Mouse (Mus musculus) midbrain, embryonic 11.5 days (tissue): Measurements from ENCODE around the gene G430095P16Rik. TPM values are rescaled to one million over a fixed set of nuclear protein-coding genes. Genes with fewer than 3 reads are reported as not detected.

Experiments used
- ATAC-seq: fragments of 200-750 bp; cut with Nextera tagmentation; 2 replicates; pipeline ENCODE4 v1.8.0; 2017; ENCODE audit warnings: moderate TSS enrichment, moderate library complexity; ENCODE audit not compliant: low FRiP score
- DNase-seq: peaks from one replicate; pipeline ENCODE4 v3.0.0; 2015; ENCODE audit warnings: low spot score; ENCODE audit errors: missing footprints
- H3K27ac ChIP-seq: fragments of 300-500 bp; sonication (generic); 2 replicates; pipeline ENCODE4 v1.5.1; 2014; ENCODE audit warnings: low read depth, low read length
- H3K27me3 ChIP-seq: fragments of 300-500 bp; sonication (generic); 2 replicates; pipeline ENCODE4 v1.6.1; 2014; ENCODE audit warnings: mild to moderate bottlenecking, low read length, moderate library complexity, mixed read lengths; ENCODE audit not compliant: control insufficient read depth, insufficient read depth
- H3K36me3 ChIP-seq: fragments of 300-500 bp; sonication (generic); 2 replicates; pipeline ENCODE4 v1.6.1; 2014; ENCODE audit warnings: mild to moderate bottlenecking, low read length, moderate library complexity, mixed read lengths; ENCODE audit not compliant: control insufficient read depth, insufficient read depth
- H3K4me1 ChIP-seq: fragments of 300-500 bp; sonication (generic); 2 replicates; pipeline ENCODE4 v1.6.1; 2014; ENCODE audit warnings: low read length; ENCODE audit not compliant: control insufficient read depth, insufficient read depth
- H3K4me2 ChIP-seq: fragments of 300-500 bp; sonication (generic); 2 replicates; pipeline ENCODE4 v1.6.1; 2014; ENCODE audit warnings: mild to moderate bottlenecking, moderate library complexity
- H3K4me3 ChIP-seq: fragments of 300-500 bp; sonication (generic); 2 replicates; pipeline ENCODE4 v1.5.1; 2014; ENCODE audit warnings: low read depth, low read length
- H3K9ac ChIP-seq: fragments of 300-500 bp; sonication (generic); 2 replicates; pipeline ENCODE4 v1.6.1; 2014; ENCODE audit warnings: low read length
- H3K9me3 ChIP-seq: fragments of 300-500 bp; sonication (generic); 2 replicates; pipeline ENCODE4 v1.6.1; 2016; ENCODE audit warnings: low read length; ENCODE audit not compliant: control insufficient read depth
- WGBS: fragments of 180-500 bp; shearing (Covaris S2); extraction: QIAGEN DNeasy Blood & Tissue Kit; methylation state at CpG from one replicate; pipeline ENCODE4 v1.1.7; 2014; 5-methylcytosine and 5-hydroxymethylcytosine counted together
- polyA plus RNA-seq: library from polyadenylated mRNA; unstranded; fragments of >200 nt; fragmentation: Nextera tagmentation; extraction: Ambion mirVana; gene quantifications from 2 replicates; pipeline ENCODE4 v1.2.1, GENCODE M21; 2014

G430095P16Rik gene
- polyA plus RNA-seq, 1 experiment from 2014 or later: 1.9 TPM

DNA sequence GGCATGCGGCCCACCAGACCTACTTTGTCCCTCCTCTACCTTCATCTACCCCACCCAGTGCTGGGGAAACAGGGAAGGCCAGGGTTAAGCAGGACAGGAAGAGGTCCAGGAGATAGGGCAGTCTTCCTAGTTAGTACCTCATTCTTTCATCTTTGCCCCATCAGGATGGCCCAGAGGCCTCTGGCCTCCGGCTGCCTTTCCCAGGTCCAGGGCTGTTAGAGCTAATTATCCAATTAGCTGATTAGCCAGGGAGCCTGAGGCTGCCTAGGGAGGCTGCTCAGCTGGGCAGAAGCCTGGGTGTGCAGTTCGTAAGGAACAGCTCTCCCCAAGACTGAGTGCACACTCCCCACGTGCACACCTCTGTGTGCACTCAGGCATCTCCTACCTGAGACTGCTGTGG lies 9.4 kb upstream of the G430095P16Rik start:
- Histone ChIP-seq H3K27ac (peak overlapping the region; percentile 69), H3K4me3 (no peak overlapping the region), H3K9ac (no peak overlapping the region; the same call in 1 of the 2 replicates), H3K4me2 (no peak overlapping the region), H3K9me3 (no peaks in the 10 kb centered on the region), H3K27me3 (peaks cover 72% of the 10 kb centered on the region), H3K36me3 (no peaks in the 10 kb centered on the region), H3K4me1 (peaks cover 43% of the 10 kb centered on the region)
- no peak for ATAC-seq
- WGBS: 46% methylated on average over 4 of the region's 4 CpGs
- no peak for DNase-seq

DNA sequence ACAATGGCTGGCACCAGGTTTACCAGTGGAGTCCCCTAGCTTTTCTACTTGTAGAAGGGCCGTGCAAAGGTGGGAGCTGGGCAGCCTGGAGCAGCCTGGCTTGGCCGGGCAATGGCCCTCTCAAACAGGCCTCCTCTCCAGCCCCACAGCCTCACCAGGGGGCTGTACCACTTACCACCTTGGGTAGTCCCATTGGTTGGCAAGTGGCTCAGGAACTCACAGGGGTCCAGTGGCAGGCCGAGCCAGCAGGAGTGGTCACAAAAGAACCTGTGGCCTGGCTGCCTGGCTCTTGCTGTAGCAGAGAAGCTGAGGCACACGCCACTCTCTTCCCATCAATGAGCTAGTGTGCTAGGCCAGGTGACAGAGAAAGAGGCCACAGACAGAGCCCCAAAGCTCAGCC lies 8.6 kb upstream of the G430095P16Rik start:
- H3K4me3 ChIP-seq: no peak overlapping the region
- no peaks in the 10 kb centered on the region for H3K36me3 ChIP-seq
- no peaks in the 10 kb centered on the region for H3K9me3 ChIP-seq
- peaks cover 36% of the 10 kb centered on the region for H3K4me1 ChIP-seq
- H3K4me2 ChIP-seq: no peak overlapping the region
- 68% methylated on average over 4 of the region's 4 CpGs for WGBS
- no peak overlapping the region for H3K9ac ChIP-seq
- peaks cover 70% of the 10 kb centered on the region for H3K27me3 ChIP-seq
- no peak for DNase-seq
- H3K27ac ChIP-seq: 0 out of 2 replicates have a peak overlapping the region, but pooled peaks have one; percentile 3
- ATAC-seq: no peak

DNA sequence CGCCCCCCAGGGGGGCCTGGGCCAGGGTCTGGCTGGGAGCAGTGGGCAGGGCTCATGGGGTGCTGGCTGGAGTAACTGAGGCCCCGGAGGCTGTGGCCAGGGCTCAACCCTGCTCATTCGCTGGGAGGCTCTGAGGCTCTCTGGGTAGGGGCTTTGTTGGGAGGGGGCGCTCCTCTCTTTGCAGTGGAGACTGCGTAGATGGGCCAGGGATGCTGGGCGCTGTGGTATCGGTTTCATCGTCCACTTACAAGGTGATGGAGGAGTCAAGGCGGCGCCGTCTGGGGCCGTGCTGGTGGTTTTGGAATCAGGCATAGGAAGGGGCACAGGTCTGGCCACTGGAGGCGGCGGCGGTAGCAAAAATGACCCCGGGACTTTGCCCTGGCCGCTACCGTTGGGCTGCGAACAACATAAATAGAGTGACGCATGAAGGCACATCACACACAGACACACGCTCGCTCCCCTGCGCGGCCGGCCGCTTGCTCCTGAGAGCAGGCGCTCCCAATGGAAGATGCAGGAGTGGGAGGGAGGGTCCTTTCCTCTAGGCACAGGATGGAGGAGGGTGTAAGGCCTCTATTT lies 6.8 kb upstream of the G430095P16Rik start:
- H3K27me3 ChIP-seq: peaks cover 64% of the 10 kb centered on the region
- no peak overlapping the region for H3K27ac ChIP-seq
- DNase-seq (peak; percentile 92), ATAC-seq (no peak)
- no peaks in the 10 kb centered on the region for H3K36me3 ChIP-seq
- peaks cover 33% of the 10 kb centered on the region for H3K4me1 ChIP-seq
- peak overlapping the region; percentile 27; the same call in 1 of the 2 replicates for H3K4me2 ChIP-seq
- WGBS: 3% methylated on average over 26 of the region's 27 CpGs
- H3K4me3 ChIP-seq: 0 out of 2 replicates have a peak overlapping the region, but pooled peaks have one; percentile 1
- peak overlapping the region; percentile 41; the same call in 1 of the 2 replicates for H3K9ac ChIP-seq
- no peaks in the 10 kb centered on the region for H3K9me3 ChIP-seq

DNA sequence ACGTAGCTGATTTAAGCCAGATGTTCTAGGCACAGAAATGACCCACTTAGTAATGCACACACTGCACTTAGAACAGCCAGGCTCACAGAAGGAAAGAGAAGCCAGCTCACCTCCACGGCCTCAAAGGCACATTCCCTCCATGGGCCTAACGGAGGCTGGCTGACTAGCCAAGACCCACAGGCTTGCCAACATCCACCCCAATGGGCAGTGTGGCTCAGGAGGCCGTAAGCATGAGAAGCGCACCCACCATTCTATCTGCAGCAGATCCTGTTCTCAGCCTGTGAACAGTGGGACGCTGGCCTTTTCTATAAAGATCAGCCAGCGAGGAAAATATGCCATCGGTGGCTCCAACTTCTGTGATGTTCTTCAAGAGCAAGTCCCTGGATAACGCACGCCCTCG lies 6.0 kb upstream of the G430095P16Rik start:
- no peaks in the 10 kb centered on the region for H3K9me3 ChIP-seq
- no peak for DNase-seq
- no peak overlapping the region for H3K4me3 ChIP-seq
- no peak overlapping the region for H3K4me2 ChIP-seq
- H3K4me1 ChIP-seq: peaks cover 26% of the 10 kb centered on the region
- no peak overlapping the region for H3K27ac ChIP-seq
- no peak for ATAC-seq
- peaks cover 64% of the 10 kb centered on the region for H3K27me3 ChIP-seq
- H3K9ac ChIP-seq: no peak overlapping the region
- no peaks in the 10 kb centered on the region for H3K36me3 ChIP-seq
- WGBS: 82% methylated on average over 11 of the region's 11 CpGs

DNA sequence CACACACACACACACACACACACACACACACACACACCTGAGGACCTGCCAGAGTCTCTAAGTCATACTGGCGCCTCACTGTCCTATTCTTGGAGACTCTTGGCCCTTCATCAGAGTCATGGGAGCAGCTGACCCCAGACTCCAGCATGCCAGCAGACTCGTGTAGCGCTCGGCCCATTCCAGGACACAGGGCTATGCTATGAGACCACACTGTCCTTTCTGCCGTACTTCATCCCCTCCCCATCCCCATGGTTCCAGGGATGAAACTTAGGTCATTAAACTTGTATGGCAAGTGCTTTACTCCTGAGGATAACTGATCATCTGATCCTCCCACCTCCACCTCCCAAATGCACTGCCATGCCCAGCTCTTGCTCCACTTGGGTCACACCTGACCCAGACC lies 4.3 kb upstream of the G430095P16Rik start:
- H3K36me3 ChIP-seq: no peaks in the 10 kb centered on the region
- H3K27me3 ChIP-seq: peaks cover 66% of the 10 kb centered on the region
- H3K4me3 ChIP-seq: no peak overlapping the region
- H3K9ac ChIP-seq: no peak overlapping the region
- peaks cover 20% of the 10 kb centered on the region for H3K4me1 ChIP-seq
- no peak for DNase-seq
- ATAC-seq: no peak
- H3K9me3 ChIP-seq: no peaks in the 10 kb centered on the region
- 85% methylated on average over 5 of the region's 5 CpGs for WGBS
- H3K4me2 ChIP-seq: no peak overlapping the region
- H3K27ac ChIP-seq: no peak overlapping the region

DNA sequence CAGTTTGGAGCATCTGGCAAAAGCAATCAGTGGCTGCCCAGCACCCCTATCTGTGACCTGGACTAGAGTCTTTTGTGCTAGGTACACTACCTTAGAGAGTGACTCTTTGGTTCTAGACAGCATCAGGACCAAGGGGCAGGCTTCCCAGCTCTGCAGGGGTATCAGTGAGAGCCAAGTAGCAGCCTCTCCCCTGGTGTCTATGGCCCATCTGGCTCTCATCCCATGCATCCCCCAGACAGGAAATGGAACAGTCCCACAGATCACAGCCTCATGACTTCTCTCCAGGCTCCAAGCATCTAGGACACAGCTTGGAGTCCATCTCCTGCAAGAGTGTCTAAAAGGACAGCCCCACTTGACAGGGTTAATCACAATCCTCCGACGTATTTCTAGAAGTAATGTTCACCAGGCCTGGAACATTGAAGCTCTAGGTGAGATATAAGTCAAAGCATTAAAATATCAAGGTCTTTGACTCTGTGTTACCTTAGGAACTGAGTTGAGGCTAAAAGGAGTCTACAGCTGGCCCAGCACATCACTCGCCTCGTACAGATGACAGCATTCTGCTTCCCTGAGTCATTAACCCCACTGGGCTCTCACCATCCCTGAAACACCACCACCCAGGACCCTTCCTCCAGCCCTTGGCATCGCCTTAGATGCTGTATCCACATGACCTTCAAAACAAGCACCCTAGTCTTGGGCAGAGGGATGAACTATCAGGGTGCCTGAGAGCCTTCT lies 3.7 kb upstream of the G430095P16Rik start:
- DNase-seq: no peak

DNA sequence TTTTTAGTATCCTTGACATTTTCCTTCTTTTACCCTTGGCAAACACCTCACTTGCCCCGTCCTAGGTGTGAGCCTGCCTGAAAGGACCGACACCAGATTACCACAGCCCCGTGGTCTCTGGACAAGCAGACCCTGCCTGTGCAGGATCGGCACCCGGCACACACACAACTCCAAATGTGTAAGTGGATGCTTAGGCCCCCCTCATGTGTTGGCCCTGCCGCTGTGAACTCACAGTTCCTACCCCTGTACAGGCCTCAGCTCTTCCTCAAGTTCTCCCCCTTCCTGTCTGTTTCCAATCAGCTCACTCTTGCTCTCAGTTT lies 317 bp upstream of the G430095P16Rik start:
- Histone ChIP-seq H3K4me3 (no peak overlapping the region), H3K9me3 (no peaks in the 10 kb centered on the region), H3K27ac (no peak overlapping the region), H3K4me1 (peaks cover 15% of the 10 kb centered on the region), H3K36me3 (no peaks in the 10 kb centered on the region), H3K4me2 (no peak overlapping the region), H3K27me3 (peaks cover 46% of the 10 kb centered on the region), H3K9ac (peak overlapping the region; percentile 2; the same call in 1 of the 2 replicates)
- ATAC-seq (no peak), DNase-seq (no peak)
- 70% methylated on average over 6 of the region's 6 CpGs for WGBS

More for the DNA sequence above, 3.7 kb upstream of the G430095P16Rik start:
- H3K4me2 ChIP-seq: no peak overlapping the region
- H3K9ac ChIP-seq: no peak overlapping the region
- 84% methylated on average over 5 of the region's 5 CpGs for WGBS
- H3K27ac ChIP-seq: no peak overlapping the region
- no peak for ATAC-seq
- H3K4me1 ChIP-seq: peaks cover 18% of the 10 kb centered on the region
- no peaks in the 10 kb centered on the region for H3K9me3 ChIP-seq
- H3K4me3 ChIP-seq: no peak overlapping the region
- H3K27me3 ChIP-seq: peaks cover 64% of the 10 kb centered on the region
- H3K36me3 ChIP-seq: no peaks in the 10 kb centered on the region

DNA sequence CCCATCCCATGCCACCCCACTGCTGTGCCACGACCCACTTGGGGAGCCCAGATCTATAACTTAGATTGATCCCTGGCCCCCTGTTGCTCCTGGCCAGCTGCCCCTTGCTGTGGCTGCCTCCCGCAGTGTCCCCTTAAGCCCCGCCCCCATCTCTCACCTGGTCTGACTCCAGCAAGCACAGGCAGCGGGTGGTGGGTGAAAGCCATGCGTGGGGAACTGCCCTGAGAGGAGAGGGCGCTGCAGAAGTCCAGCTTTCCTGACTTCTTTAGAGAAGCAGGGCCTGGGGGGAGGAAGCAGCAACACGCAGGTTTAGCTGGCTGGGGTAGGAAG lies 729 bp downstream of the G430095P16Rik start:
- DNase-seq: no peak
- H3K27me3 ChIP-seq: peaks cover 40% of the 10 kb centered on the region
- 19% methylated on average over 7 of the region's 7 CpGs for WGBS

DNA sequence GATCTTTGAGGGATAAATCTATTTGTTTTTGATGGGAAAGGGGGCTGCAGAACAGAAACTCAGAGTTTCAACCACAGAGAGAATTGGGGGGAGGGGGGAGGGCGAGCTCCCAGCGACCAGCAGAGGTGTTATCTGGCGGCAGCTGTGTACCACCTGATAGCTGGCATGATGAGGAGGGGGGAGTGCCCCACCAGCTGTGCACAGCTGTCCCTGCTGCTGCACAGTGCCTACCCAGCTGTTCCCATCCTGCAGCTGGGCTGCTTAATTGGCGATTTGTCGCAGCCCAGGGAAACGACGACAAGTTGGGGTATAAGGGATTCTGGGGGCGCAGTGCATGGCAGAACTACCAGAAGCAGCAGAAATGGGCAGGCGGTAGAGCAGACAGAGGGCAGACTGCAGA lies 1.9 kb downstream of the G430095P16Rik start:
- H3K4me3 ChIP-seq: no peak overlapping the region
- no peaks in the 10 kb centered on the region for H3K36me3 ChIP-seq
- H3K4me2 ChIP-seq: no peak overlapping the region
- no peak overlapping the region for H3K27ac ChIP-seq
- H3K9me3 ChIP-seq: no peaks in the 10 kb centered on the region
- 54% methylated on average over 9 of the region's 9 CpGs for WGBS
- H3K9ac ChIP-seq: 0 out of 2 replicates have a peak overlapping the region, but pooled peaks have one; percentile 37
- H3K27me3 ChIP-seq: peaks cover 35% of the 10 kb centered on the region
- H3K4me1 ChIP-seq: peaks cover 18% of the 10 kb centered on the region
- DNase-seq (no peak), ATAC-seq (no peak)

More for the DNA sequence above, 729 bp downstream of the G430095P16Rik start:
- H3K4me2 ChIP-seq: peak overlapping the region; percentile 0
- no peak overlapping the region for H3K9ac ChIP-seq
- peaks cover 18% of the 10 kb centered on the region for H3K4me1 ChIP-seq
- H3K27ac ChIP-seq: no peak overlapping the region
- H3K4me3 ChIP-seq: no peak overlapping the region
- H3K36me3 ChIP-seq: no peaks in the 10 kb centered on the region
- H3K9me3 ChIP-seq: no peaks in the 10 kb centered on the region
- ATAC-seq: no peak
